Mouse (Mus musculus) heart, postnatal 4 days (tissue): ENCODE results near the gene Adam17. TPM values are rescaled to one million over a fixed set of nuclear protein-coding genes. Genes with fewer than 3 reads are reported as not detected.
A peak's percentile ranks its signal among the peaks of the same experiment; 100 is the strongest.

Experiments used
- DNase-seq: peaks from one replicate; pipeline ENCODE4 v3.0.0; 2021
- total RNA-seq, 2 experiments: library from RNA; stranded (reverse); gene quantifications; 2 replicates each; pipeline ENCODE4 v1.2.3; 2021

Gene Adam17
- total RNA-seq, 2 experiments from 2014 or later: 40.0 to 40.2 TPM

DNA sequence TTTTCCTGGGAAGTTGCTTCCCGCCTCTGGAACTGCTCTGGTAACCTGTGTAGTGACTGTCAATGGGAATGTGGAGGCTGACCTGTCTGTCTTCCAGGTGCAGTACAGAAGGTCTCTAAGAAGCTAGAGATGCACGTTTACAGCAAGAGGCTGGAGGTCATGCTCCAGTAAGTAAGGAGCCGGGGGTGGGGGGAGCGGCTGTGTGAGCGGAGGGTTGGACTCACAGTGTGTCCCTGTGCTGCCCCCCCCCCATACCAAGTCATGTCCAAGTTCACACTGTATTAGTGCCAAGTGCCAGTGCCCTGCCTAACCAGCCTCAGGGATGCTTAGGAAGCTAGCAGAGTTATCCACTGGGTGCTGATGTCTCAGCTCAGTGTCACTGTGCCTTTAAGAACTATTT lies 61.2 kb downstream of the Adam17 start:
- no peak for DNase-seq

DNA sequence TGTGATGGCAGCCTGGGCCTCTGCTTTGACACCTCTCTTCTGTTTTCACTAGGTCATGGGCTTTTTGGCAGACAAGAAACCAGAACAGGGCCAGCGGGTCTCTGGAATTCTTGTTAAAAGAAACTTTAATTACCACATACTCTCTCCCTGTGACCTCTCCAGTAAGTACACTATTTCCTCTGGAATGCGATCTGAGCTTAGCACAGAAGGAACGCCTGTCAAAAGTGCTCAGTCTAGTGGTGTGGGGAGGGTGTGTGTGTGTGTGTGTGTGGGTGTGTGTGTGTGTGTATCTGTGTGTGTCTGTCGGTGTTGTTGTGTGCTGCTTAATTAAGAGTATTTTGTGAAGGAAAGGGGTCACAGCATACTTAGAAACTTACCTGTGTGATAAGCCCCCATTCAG lies 66.7 kb downstream of the Adam17 start:
- no peak for DNase-seq

DNA sequence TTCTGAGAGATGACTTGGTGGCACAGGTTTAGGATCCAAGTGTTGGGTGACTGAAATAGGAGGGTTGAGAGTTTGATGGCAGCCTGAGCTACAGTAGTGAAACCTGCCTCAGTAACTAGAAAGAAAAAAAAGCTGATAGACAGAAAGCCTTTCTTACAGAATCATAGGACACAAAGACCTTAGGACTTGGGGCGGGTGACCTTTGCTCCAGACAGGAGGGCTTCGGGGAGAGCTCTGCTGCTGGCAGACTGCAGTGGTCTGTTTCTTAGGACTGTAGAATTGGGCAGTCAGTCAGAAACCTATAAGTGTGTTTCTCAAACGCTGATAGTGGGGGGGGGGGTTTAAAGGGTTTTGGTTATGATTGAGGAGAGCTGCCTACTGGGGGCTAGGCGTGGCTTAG lies 67.7 kb downstream of the Adam17 start:
- no peak for DNase-seq

DNA sequence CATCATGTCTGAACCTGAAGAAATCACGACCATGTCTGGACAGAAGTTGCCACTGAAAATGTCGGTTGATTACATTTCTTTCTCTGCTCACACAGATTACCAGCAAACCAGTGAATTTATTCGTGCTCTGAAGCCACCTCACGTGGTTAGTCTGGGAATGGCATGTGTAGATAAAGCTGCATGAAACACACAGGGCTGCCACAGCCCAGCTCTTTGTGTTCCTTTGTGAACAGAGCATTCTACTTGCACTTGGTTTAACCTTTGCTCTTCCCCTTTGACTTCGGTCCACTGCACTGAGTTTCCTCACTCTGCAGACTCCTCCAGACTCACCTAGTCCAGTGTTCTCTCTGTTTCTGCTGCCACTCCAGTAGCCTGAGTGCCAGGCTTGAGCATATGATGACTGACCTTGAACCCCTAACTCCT lies 71.1 kb downstream of the Adam17 start:
- no peak for DNase-seq

DNA sequence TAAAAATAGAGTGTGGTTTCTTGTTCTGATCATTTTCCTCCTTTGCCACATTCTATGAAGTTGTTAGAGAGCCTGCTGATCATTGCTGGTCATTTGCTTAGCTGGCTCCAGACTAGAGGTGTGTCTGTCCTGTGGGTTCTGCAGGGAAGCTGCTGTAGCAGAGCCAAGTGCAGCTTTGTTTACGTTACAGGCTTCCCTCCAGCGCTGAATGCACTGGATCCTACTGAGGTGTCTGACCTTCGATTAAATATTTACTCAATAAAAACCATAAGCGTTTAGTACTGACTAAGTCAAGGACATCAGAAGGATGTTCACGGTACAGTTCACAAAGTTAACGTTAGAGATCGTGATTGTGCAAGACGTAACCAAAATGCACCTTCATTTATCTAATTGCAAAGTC lies 71.5 kb downstream of the Adam17 start:
- no peak for DNase-seq

DNA sequence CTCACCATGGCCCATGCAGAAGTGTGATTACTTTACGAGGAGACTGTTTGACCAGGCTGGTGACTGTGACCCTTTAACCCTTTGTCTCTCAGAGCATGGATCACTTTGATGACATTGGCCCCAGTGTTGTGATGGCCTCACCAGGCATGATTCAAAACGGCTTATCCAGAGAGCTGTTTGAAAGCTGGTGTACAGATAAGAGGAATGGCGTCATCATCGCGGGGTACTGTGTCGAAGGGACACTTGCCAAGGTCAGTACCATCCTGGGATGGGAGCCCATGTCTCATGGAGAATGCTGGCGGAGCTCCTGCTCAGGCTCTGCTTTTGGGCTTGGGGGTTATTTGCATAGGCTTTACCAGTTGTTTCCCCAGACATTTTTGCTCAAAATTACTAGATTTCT lies 72.1 kb downstream of the Adam17 start:
- DNase-seq: peak; percentile 45

DNA sequence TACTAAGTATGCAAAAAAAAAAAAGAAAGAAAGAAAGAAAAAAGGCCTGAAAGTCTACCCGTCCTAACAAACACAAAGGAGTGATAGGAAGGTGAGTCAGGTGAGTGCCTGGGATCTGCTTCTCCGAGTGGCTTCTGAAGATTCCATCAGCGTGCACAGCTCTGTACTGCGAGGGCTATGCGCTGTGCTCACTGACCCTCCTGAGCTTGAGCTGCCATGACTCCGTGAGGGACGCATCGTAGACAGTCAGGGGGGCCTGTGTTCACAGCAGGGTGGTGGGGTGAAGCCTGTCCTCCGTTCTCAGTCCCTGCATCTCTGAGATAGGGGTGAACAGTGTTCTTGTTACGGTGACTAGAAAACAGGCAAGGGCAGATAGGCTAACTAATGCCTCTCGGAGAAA lies 74.6 kb downstream of the Adam17 start:
- DNase-seq: no peak

DNA sequence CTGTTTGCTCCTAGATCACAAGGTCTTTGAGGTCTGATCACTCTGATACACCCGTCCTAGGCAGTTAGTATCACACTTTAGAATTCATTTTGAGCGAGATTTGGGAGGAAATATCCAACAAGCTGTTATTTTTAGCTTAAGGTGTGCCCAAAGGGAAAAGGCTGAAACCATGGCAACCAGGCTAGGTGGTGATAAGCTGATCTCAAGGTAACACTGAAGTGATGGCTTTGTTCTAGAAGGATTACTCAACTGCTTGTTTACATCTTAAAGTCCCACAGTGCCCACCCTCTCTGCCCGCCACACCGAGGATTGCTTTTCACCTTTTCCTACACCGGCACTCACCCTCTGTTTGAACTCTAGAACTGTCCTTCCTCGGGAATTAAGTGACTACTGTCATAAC lies 83.8 kb downstream of the Adam17 start:
- no peak for DNase-seq

DNA sequence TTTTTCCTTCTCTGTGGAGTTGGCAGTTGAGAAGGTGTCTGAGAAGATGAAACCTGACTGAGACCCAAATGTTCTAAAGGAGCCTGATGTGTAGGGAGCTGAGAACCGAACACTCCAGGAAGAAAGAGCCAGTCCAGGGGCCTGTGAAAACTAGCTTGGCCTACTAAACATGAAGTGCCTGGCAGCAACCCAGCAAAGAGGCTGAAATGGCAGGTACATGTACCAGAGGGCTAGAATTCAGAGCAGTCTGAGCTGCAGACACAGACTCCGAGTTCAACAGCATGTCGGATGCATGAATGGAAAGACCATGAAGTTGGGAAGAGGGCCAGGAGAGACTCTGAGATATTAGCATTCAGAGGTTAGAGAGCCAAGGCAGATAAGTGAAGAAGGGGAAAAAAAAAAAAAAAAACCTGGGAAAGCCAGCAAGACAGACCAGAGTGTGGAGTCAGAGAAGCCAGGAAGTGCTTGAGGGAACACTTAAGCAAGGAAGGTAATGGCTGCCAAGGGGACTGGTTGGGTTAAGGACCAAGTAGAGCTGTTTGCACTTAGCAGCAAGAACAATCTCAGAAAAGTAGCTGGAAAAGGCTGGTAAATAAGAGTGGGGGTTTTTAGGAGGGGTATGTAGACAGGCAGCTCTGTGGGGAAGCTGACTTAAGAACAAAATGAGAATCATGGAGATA lies 84.6 kb downstream of the Adam17 start:
- DNase-seq: no peak

DNA sequence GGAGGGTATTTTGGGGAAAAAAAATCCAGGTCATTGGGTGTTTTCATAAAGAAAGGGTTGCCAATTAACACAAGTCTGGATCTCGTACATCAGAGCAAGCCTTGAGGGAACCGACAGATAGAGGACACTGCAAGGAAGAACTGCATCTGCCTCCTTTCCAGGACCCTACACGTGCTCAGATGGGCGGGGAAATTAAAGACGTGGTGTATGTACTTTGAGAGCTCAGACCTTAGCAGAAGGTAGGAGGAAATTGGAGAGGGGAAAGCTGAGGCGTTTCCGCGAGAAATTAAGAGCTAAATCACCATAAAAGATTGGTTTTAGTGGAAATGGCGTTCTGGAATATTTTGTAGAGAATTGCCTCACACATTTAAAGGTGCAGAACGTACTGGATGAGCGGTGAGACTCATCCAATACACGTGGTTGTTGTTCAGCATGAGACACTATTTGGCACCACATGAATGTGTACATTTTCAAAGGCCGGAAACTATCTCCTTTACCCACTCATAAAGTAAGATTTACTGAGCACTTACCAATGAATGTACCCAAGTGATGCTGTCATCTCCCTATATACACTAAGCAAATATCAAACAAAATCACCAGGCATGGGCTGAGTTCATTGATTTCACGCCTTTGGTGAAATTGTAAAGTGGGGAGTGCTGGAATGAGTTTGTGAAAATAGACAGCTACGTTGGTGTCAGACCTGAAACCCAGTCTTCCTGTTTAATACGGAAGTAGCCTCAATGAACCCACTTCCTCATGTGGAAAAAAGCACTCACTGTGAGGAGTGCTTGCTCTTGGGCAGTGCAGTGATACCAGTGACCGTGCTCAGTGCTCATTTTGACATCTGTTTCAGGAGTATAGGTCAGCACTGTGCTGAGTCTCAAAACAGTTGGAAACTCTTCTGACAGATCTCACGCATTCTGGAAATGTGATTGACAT lies 86.5 kb downstream of the Adam17 start:
- no peak for DNase-seq

DNA sequence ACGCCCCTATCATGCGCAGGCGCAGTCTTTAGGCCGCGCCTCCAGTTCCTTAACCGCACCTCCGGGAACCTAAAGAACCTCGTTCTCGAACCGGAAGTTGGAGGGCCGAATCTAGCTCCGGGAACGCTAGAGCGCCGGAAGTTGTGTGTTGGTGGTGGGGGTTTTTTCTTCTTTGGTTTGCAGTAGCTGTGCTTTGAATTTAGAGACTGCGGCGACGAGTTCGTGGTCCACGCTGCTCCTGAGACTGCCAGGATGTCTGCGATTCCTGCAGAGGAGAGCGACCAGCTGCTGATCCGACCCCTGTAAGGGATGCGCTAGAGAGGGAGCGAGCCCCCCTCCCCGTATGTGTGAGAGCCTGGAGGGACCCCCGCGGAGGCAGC lies 87.2 kb downstream of the Adam17 start, which contains the start of gene Itgb1bp1:
Itgb1bp1 (minus strand) TSS at position 42 of the 380 bp plus-strand sequence.
- peak; percentile 100 for DNase-seq

DNA sequence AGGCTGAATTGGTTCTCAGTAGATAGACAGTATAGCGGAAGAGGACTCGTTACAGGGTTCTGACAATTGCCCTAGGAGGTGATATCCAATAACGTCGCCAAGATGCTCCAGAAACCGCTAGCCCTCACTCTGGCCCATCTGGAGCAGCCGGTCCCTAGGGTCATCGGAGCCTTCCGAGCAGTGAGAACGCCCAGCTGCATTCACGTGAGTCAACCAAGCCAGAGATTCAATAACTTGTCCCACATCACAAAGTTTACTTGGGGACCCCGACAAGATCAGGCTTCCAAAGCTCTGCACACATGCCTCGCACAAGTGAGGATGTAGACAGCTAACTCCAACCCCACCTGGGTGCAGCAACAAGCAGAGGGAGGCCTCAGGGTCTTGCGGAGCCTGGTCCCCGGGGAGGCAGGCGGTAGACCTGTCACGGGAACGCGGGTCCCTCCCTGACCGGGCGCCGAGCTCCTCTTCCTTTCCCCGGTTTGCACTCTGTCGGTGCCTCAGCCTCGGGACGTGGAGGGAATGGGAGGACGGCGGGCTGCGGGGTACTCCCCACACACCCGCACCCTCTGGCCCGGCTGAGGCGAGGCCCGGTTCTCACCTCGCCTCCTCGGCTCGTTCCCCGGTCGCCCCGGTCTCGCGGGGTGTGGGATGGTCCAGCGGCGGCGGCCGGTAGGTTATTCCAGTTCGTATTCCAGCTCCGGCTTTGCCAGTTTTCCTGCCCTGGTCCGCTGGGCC lies 87.8 kb downstream of the Adam17 start:
- no peak for DNase-seq

DNA sequence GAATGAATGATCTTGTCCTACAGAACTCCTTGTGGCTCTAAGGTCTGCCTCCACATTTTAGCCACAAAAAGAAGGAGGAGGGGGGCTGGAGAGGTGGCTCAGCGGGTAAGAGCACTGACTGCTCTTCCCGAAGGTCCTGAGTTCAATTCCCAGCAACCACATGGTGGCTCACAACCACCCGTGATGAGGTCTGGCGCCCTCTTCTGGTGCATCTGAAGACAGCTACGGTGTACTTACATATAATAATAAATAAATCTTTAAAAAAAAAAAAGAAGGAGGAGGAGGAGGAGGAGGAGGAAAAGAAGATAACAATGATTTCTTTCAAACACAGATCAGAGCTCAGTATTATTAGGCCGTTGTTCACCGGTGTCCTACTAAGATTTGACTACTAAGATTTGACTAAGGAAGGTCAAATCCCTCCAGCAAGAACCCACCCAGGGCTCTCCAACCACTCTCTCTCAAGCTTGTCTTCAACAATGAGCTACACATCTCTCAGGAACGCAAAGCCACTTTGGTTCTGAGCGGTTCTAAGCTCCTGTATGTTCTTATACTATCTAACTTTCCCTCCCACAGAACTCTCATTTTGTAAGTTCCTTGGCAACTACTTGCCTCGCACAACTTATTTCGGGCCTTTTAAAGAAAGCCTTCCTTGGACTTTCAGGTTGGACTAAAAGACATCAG lies 88.5 kb downstream of the Adam17 start, which contains the start of gene Cpsf3:
Cpsf3 (plus strand) TSS at position 631 of the 681 bp plus-strand sequence.
- no peak for DNase-seq

DNA sequence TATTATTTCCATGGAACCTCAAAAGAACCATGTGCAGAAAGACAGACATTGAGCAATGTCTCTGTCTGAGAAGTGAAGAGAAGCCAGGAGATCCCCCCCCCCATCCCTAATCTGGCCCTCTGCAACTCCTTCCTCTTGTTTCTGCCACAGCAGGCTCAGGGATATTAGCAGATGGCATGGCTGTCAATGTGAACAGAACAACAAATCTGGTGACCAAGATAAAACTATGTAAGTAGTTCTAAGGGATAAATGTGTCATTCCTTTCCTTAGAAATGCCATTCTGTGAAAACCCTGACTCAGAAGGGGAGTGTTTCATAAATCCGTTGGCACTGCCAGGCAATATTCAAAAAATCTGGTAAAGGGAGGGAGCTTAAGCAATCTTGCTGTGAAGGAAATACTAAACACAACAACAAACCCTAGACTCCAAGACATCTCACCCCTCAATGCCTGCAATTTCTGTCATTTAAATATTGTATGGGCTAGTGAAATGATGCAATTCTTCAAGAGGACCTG lies 96.0 kb downstream of the Adam17 start:
- DNase-seq: no peak

DNA sequence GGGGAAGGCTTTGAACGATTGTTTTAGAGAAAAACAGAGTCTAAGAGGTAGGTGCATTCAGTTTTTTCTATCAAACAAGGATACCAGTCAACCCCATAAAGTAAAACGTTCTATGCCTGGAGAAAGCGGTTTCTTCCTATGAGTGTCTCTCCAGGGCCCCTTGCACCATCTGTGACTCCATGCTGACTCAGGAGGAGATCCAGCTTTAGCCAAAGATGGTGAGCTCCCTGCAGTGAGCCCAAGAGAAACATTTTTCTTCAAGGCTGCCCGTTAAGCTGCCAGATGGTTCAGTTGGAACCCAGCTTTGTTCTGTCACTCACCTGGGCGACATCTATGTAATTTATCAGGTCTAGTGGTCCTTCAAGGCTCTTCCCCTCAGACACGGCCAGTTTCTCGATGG lies 99.0 kb downstream of the Adam17 start:
- no peak for DNase-seq

Other genes with a start within 250 kb of the Adam17 start
- 10 to 100 TPM; 42.4 to 43.7 TPM for gene Cpsf3, start 88.2 kb downstream of the Adam17 start, total RNA-seq
- gene Itgb1bp1, start 87.3 kb downstream of the Adam17 start, total RNA-seq: 10 to 100 TPM; 36.6 to 40.2 TPM
- 10 to 100 TPM; 22.8 to 25.9 TPM for gene Iah1, start 57.2 kb downstream of the Adam17 start, total RNA-seq
- gene Ywhaq, start 44.0 kb upstream of the Adam17 start, total RNA-seq: 100 to 1,000 TPM; 173 to 184 TPM